Mouse (Mus musculus) hindbrain, embryonic 12.5 days (tissue): Measurements from ENCODE around the gene Alox12e. TPM values are rescaled to one million over a fixed set of nuclear protein-coding genes. Genes with fewer than 3 reads are reported as not detected.

ENCODE experiments used
- ATAC-seq: fragments of 200-750 bp; cut with Nextera tagmentation; 2 replicates; pipeline ENCODE4 v1.8.0; 2017; ENCODE audit warnings: moderate TSS enrichment; ENCODE audit not compliant: low FRiP score
- H3K27ac ChIP-seq: fragments of 300-500 bp; sonication (generic); 2 replicates; pipeline ENCODE4 v1.5.1; 2016; ENCODE audit warnings: mild to moderate bottlenecking
- H3K27me3 ChIP-seq: fragments of 300-500 bp; sonication (generic); 2 replicates; pipeline ENCODE4 v1.6.1; 2016; ENCODE audit warnings: mild to moderate bottlenecking
- H3K36me3 ChIP-seq: fragments of 300-500 bp; sonication (generic); 2 replicates; pipeline ENCODE4 v1.6.1; 2016; ENCODE audit warnings: mild to moderate bottlenecking
- H3K4me1 ChIP-seq: fragments of 300-500 bp; sonication (generic); 2 replicates; pipeline ENCODE4 v1.6.1; 2016
- H3K4me2 ChIP-seq: fragments of 300-500 bp; sonication (generic); replicated peaks from 2 replicates; pipeline ENCODE4 v1.6.1; 2016; ENCODE audit warnings: mild to moderate bottlenecking
- H3K4me3 ChIP-seq: fragments of 300-500 bp; sonication (generic); 2 replicates; pipeline ENCODE4 v1.5.1; 2016; ENCODE audit warnings: mild to moderate bottlenecking
- H3K9ac ChIP-seq: fragments of 300-500 bp; sonication (generic); 2 replicates; pipeline ENCODE4 v1.6.1; 2016; ENCODE audit warnings: mild to moderate bottlenecking, moderate library complexity
- H3K9me3 ChIP-seq: fragments of 300-500 bp; sonication (generic); replicated peaks from 2 replicates; pipeline ENCODE4 v1.6.1; 2016; ENCODE audit warnings: mild to moderate bottlenecking
- WGBS: fragments of 180-500 bp; shearing (Covaris S2); methylation state at CpG from one replicate; pipeline ENCODE4 v1.1.7; 2016; 5-methylcytosine and 5-hydroxymethylcytosine counted together
- polyA plus RNA-seq: library from polyadenylated mRNA; unstranded; fragments of >200 nt; fragmentation: Nextera tagmentation; extraction: Ambion mirVana; gene quantifications from 2 replicates; pipeline ENCODE4 v1.2.1, GENCODE M21; 2016

Gene Alox12e
- polyA plus RNA-seq, 1 experiment from 2014 or later: not detected

DNA sequence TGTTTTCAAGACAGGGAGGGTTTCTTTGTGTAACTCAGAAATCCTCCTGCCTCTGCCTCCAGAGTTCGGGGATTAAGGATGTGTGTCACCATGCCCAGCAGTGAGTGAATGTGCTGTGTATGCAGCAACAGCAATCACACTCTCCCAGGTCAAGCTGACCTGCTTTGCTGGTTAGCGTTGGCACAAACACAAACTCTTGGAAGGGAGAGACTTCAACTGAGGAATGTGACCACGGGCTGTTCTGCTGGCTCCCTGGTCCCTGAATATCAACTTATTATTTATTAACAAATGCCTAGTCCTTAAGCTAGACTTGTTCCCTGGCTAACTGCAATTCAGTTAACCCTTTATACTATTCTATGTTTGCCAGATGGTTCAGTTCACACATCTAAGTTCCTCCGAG, 38.8 kb downstream of the Alox12e start:
- no peak overlapping the region for H3K9ac ChIP-seq
- WGBS: 85% methylated on average over 4 of the region's 4 CpGs
- no peak overlapping the region for H3K4me3 ChIP-seq
- H3K9me3 ChIP-seq: no peaks in the 10 kb centered on the region
- no peak overlapping the region for H3K4me2 ChIP-seq
- H3K4me1 ChIP-seq: no peaks in the 10 kb centered on the region
- H3K27ac ChIP-seq: no peak overlapping the region
- ATAC-seq: no peak
- H3K27me3 ChIP-seq: no peaks in the 10 kb centered on the region
- no peaks in the 10 kb centered on the region for H3K36me3 ChIP-seq

DNA sequence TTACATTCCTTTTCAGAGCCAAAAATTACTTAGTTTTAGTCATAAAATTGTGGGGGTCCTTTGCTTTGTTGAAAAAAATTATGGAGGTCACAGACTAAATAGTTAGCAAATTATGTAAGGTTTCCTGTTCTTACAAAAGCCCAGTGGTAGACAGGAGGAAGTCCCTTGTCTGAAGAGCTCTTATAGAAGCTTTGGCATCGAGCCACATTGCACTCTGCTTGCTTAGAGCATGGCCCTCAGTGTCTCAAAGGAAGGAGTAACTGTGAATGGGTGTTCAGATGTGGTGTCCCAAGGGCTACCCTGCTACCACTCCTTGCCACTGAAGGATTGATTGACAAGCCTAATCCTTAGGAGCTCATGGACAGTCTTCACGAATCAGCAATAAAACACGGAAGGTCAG, 42.0 kb downstream of the Alox12e start:
- H3K9me3 ChIP-seq: no peaks in the 10 kb centered on the region
- no peak for ATAC-seq
- 75% methylated on average over 3 of the region's 3 CpGs for WGBS
- no peak overlapping the region for H3K9ac ChIP-seq
- no peak overlapping the region for H3K4me2 ChIP-seq
- H3K27me3 ChIP-seq: no peaks in the 10 kb centered on the region
- H3K36me3 ChIP-seq: no peaks in the 10 kb centered on the region
- no peak overlapping the region for H3K27ac ChIP-seq
- no peak overlapping the region for H3K4me3 ChIP-seq
- no peaks in the 10 kb centered on the region for H3K4me1 ChIP-seq

DNA sequence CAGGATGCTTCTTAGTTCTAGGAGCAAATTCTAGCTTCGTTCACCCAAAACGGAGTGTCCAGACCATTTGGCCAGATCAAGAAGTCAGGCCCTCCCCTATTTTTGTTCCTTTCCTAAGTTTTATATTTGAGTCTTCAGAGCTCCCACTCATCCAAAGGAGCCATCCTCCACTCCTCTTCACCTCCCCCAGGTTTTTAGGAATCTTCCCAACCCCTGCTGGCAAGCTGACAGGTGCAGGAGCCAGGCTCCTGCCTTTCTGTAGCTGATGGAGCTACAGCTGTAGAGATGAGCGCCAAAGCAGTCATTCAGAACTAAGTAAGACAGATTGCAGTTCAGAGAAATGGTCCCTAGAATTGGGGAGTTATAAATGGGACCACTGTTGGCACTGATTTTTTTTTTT, 43.5 kb downstream of the Alox12e start:
- no peak overlapping the region for H3K27ac ChIP-seq
- H3K27me3 ChIP-seq: no peaks in the 10 kb centered on the region
- ATAC-seq: no peak
- H3K4me1 ChIP-seq: no peaks in the 10 kb centered on the region
- H3K4me2 ChIP-seq: no peak overlapping the region
- no peak overlapping the region for H3K4me3 ChIP-seq
- no peaks in the 10 kb centered on the region for H3K9me3 ChIP-seq
- no peaks in the 10 kb centered on the region for H3K36me3 ChIP-seq
- 73% methylated on average over 3 of the region's 3 CpGs for WGBS
- H3K9ac ChIP-seq: no peak overlapping the region

DNA sequence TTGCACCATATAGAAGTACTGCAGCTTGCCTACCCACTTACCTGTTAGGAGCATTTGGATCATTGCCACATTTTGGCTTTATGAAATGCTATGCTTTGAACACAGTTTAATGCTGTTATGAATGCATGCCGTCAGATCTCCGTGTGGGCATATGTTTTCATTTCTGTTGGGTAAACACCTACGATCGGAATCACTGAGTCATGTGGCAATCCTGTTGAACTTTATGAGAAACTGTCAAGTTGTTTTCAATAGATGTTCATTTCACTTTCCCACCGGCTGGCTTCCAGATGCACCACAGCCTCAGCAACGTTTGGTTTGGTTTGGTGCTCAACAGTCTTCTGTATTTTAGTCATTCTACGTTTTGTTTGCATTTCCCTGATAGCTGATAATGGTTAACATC, 50.8 kb downstream of the Alox12e start:
- no peaks in the 10 kb centered on the region for H3K4me1 ChIP-seq
- no peak overlapping the region for H3K9ac ChIP-seq
- no peaks in the 10 kb centered on the region for H3K27me3 ChIP-seq
- H3K27ac ChIP-seq: no peak overlapping the region
- ATAC-seq: no peak
- no peak overlapping the region for H3K4me3 ChIP-seq
- no peak overlapping the region for H3K4me2 ChIP-seq
- no peaks in the 10 kb centered on the region for H3K9me3 ChIP-seq
- 85% methylated on average over 7 of the region's 7 CpGs for WGBS
- no peaks in the 10 kb centered on the region for H3K36me3 ChIP-seq

DNA sequence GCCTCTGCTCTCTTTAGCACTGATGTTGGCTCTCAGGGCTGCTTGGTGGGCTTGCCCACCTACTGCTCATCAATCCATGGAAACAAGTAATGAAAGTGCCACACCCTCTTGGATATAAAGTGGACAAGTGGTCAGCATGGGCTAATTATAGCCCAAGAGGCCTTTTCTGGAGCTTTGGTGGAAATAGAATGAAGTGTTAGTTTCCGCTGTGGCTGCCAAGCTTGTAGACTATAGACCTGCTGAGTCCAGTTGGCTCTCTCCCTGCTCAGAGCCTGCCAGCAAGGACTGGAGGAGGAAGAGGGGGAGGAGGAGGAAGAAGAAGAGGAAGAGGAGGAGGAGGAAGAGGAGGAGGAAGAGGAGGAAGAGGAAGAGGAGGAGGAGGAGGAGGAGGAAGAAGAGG, 56.0 kb downstream of the Alox12e start:
- Histone ChIP-seq H3K9me3 (no peaks in the 10 kb centered on the region), H3K9ac (no peak overlapping the region), H3K27ac (no peak overlapping the region), H3K4me2 (no peak overlapping the region), H3K36me3 (no peaks in the 10 kb centered on the region), H3K4me3 (no peak overlapping the region), H3K27me3 (peaks cover 5% of the 10 kb centered on the region; the same call in 1 of the 2 replicates), H3K4me1 (no peaks in the 10 kb centered on the region)
- 92% methylated on average over 1 of the region's 1 CpGs for WGBS
- ATAC-seq: no peak

DNA sequence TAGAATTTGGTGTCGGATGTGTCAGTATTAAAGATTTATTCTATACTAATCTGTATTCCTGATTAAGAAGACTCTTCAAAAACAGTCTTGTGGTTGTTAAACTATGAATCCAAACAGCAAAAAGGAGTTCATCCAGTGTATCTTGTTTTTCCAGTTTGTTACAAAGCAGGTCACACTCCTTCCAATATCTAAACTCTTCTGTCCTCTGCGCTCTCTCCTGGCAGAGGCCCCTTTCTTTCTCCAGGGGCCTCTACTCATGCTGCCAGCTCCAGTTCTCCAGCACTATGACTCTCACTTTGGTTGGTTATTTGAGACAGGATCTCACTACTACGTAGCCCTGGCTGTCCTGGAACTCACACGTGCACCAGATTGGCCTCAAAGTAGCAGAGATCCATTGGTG, 56.6 kb downstream of the Alox12e start:
- WGBS: 75% methylated on average over 4 of the region's 4 CpGs
- no peak overlapping the region for H3K27ac ChIP-seq
- H3K27me3 ChIP-seq: peaks cover 5% of the 10 kb centered on the region; the same call in 1 of the 2 replicates
- H3K9ac ChIP-seq: no peak overlapping the region
- ATAC-seq: no peak
- H3K36me3 ChIP-seq: no peaks in the 10 kb centered on the region
- no peaks in the 10 kb centered on the region for H3K9me3 ChIP-seq
- no peak overlapping the region for H3K4me2 ChIP-seq
- no peak overlapping the region for H3K4me3 ChIP-seq
- no peaks in the 10 kb centered on the region for H3K4me1 ChIP-seq

Other genes with a start within 250 kb of the Alox12e start
- gene Asgr2, start 230.0 kb downstream of the Alox12e start, polyA plus RNA-seq: not detected in 2 replicates
- 0.50 and 0.77 TPM in 2 replicates for gene Mgl2, start 192.3 kb downstream of the Alox12e start, polyA plus RNA-seq
- 0.71 and 2.6 TPM in 2 replicates for gene Clec10a, start 166.4 kb downstream of the Alox12e start, polyA plus RNA-seq
- 2.4 and 2.6 TPM in 2 replicates for gene Slc16a11, start 109.9 kb downstream of the Alox12e start, polyA plus RNA-seq
- 16.4 and 20.8 TPM in 2 replicates for gene Slc16a13, start 101.6 kb downstream of the Alox12e start, polyA plus RNA-seq
- 5.4 and 8.3 TPM in 2 replicates for gene Bcl6b, start 92.8 kb downstream of the Alox12e start, polyA plus RNA-seq
- 197 and 210 TPM in 2 replicates for gene 0610010K14Rik, start 84.7 kb downstream of the Alox12e start, polyA plus RNA-seq
- gene Gm21988, start 82.8 kb downstream of the Alox12e start, polyA plus RNA-seq: 11.3 and 14.6 TPM in 2 replicates
- gene Rnasek, start 82.8 kb downstream of the Alox12e start, polyA plus RNA-seq: 195 and 200 TPM in 2 replicates
- 2.2 and 3.3 TPM in 2 replicates for gene Alox12, start 67.3 kb downstream of the Alox12e start, polyA plus RNA-seq
- 0.09 TPM in 1 of 2 replicates, not detected in the other for gene Alox15, start 29.4 kb upstream of the Alox12e start, polyA plus RNA-seq
- 40.2 and 40.4 TPM in 2 replicates for gene Pelp1, start 87.4 kb upstream of the Alox12e start, polyA plus RNA-seq
- 36.5 and 36.8 TPM in 2 replicates for gene Arrb2, start 110.0 kb upstream of the Alox12e start, polyA plus RNA-seq
- 32.7 and 36.1 TPM in 2 replicates for gene Med11, start 129.3 kb upstream of the Alox12e start, polyA plus RNA-seq
- 0.60 and 1.1 TPM in 2 replicates for gene Zmynd15, start 136.8 kb upstream of the Alox12e start, polyA plus RNA-seq
- 2.0 and 2.1 TPM in 2 replicates for gene Cxcl16, start 137.4 kb upstream of the Alox12e start, polyA plus RNA-seq
- 0.36 TPM in 1 of 2 replicates, not detected in the other for gene Tm4sf5, start 182.6 kb upstream of the Alox12e start, polyA plus RNA-seq
- gene Vmo1, start 192.0 kb upstream of the Alox12e start, polyA plus RNA-seq: 0.34 TPM in 1 of 2 replicates, not detected in the other
- 0.36 TPM in 1 of 2 replicates, not detected in the other for gene Gltpd2, start 196.6 kb upstream of the Alox12e start, polyA plus RNA-seq
- gene Psmb6, start 202.7 kb upstream of the Alox12e start, polyA plus RNA-seq: 679 and 744 TPM in 2 replicates
- not detected in 2 replicates for gene Gm40193, start 210.3 kb upstream of the Alox12e start, polyA plus RNA-seq
- 7.2 and 7.8 TPM in 2 replicates for gene Pld2, start 217.4 kb upstream of the Alox12e start, polyA plus RNA-seq
- gene Mink1, start 240.3 kb upstream of the Alox12e start, polyA plus RNA-seq: 17.3 and 19.1 TPM in 2 replicates